Mouse (Mus musculus) induced T-regulatory cell, adult 2 months (primary cell): ENCODE measurements at regions not wholly inside any gene's neighbourhood (a gene's known extent, or its start where the extent isn't known, plus 50 kb on each side); places are given as distances from the start of the nearest gene placed in this dataset.
"Not testable (repeated sequence)": the region's sequence is repeated elsewhere in the genome, so short reads cannot be mapped to it uniquely, and the experiment has no call there.

Experiments
- DNase-seq: peaks from one replicate; pipeline ENCODE4 v3.0.0-alpha.2; 2012; ENCODE audit warnings: low read depth

DNA sequence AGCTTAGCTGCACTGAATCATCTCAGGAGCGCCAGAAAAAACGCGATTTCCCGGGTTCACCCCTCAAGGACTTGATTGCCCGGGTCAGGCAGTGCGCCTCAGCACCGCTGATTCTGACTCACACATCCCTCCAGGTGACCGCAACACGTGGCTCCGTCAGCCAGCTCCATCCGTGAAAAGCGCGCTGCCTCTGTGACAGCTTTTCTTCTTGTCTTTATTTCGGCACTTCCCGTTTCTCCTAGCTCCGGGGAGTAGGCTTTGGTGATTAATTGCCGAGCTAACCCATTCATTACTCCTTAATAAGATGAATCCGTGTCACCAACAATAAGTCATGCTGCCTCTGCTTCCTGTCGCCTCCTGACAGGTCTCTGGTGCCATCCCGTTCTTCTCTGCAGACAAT lies 108.6 kb downstream of the Katnal1 start:
- DNase-seq = peak; percentile 76

DNA sequence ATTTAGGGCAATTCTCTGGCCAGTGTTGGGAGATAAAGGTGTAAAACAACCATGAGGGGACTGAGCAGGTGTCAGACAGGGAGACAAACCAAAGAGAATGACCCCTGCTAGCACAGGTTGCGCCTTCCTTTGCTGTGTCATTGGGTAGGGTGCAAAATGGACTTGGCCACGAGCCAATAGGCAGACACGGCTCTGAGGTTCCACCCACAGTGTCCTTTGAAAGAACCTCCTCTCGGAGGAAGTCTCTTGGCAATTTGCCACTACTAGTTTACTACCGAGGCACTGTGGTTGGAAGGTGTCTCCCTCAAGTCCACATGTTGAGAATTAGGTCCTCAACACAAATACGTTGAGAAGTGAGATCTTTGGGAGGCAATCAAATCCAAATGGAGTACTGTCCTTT lies 109.7 kb downstream of the Katnal1 start:
- peak; percentile 65 for DNase-seq

DNA sequence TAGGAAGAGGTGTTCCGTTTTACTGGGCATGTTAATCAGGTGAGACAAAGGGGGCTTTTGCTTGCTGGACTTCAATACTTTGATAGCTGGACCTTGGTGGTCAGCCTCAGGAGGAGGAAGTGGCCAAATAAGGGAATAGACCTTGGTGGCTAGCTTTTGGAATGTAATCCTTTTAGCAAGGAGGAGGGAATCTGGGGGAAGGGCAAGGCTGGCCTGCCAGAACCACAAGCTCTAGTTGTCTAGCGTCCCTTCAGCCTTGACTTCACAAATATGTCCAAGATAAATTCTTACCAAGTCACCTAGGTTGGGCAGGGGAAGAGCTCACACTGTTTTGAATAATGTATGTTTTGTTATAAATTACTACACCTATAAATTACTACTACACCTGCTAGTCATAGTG lies 110.4 kb downstream of the Katnal1 start:
- DNase-seq = no peak

DNA sequence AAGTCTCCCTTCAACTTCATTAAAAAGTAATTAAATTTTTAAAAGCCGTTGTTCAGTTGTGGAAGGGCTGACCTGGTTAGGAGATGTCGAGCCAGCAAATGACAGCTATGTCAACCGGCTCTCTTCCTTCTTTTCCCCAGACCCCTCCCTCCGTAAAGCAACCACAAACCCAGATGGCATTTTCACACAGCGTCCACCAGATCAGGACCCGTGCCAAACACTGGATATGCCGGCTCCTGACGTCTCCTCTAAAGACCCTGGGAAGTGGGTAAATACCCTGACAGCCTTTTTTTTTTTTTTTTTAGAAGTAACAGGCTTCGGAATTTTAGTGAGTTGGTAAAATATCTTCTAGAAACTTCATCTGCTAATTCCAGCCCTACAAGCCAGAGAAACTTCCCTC lies 116.3 kb downstream of the Katnal1 start:
- no peak for DNase-seq

DNA sequence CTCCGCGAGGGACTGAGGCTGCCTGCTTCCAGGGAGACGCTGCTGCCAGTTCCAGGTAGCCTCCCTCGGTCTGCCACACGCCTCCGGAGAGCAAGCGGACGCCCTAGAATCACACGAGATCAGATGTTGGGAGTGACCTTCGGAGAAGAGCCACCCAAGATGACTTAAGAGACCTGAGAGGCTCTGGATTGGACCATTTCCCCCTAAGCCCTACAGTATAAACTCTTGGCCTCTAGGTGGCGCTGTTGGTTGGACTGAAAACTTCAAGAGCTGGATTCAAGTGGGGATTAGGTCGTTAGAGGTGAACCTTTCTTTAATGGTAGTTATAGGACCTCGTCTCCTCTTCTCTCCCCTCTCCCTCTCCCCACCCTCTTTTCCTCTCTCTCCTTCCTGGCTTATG lies 117.1 kb downstream of the Katnal1 start:
- DNase-seq = peak; percentile 92

DNA sequence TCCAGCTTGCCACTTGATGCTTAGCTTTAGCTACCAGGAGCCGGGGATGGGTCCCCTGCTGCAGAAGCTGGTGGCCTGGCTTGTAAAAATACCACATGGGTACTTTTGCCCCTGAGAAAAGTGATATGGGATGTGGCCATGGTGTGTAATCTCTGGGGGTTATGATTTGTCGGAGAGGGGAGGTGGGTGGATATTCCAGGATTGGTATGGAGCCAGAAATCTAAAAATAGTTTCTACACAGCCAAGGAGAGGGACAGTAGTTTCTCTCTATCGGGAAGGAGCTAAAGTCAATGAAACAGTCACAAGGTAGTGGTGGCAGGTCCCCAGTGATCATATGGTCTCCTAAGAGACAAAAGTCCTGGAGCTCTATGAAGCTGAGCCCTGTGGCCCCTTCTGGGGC lies 119.6 kb downstream of the Katnal1 start:
- no peak for DNase-seq

DNA sequence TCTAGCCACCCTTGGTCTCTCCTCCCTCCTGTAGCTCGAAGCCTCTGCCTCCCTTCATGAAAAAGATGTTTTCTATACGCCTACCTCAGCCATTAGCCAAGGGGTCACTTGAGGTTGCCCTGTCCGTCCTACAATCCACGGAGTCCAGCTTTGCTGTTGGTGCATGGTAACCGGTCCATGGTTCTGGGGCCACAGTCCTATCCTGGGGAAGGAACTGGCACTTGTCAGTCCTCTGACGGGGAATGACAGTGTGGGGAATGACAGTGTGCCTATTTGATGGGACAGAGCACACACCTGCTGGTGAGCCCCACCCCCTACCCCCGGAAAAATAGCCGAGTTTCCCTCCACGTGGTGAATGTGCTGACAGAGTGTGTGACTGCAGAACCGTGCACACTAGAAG lies 120.1 kb downstream of the Katnal1 start:
- DNase-seq = no peak

DNA sequence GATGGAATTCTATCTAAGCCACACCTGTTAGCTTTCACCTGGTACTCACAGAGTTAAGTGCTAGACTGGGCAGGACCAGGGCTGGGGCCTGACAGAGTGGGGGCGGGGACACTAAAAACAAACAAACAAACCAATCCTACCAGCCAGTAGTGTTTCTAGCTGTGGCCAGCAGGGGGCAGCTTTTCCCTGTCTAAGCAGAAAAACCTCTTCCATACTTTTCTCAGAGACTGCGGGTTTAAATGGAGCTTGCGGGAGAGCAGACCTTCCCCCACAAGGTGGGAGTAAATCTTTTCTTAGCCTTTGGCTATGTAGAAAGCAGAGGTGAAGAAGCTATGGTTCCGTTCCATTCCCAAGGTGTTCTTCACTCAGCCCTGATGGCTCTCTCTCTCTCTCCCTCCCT lies 120.7 kb downstream of the Katnal1 start:
- peak; percentile 66 for DNase-seq

DNA sequence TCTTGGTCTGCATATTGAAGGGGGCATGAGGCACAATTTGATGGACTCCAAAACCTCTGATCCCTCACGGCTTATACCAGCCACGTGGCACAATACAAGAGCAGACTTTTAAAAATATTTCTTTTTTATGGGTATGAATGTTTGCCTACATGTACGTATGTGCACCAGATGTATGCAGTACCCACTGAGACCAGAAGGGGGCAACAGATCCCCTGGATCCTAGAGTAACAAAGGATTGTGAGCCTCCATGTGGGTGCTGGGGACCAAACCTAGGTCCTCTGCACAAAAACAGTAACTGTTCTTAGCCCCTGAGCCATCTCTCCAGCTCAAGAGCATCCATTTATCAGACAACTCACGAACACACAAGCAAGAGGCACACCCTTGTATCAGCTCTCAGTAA lies 121.5 kb downstream of the Katnal1 start:
- peak; percentile 29 for DNase-seq

DNA sequence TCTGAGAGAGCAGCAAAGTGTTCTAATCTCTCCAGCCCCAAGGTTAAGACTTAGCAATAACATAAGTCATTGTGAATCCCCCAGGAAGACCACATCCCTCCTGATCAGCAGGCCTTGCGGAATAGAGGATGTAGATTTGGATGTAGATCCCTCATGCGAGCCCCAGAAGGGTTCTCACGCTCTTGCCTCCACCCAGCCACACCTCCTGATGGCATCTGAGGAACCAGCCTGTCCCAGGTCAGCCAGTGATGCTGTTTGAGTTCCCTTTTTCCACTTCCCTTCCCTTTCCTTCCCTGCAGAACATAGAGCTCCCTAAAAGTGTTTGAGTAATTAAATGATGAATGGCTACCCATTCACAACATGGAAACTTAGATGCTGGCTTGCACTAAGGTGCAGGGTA lies 124.1 kb downstream of the Katnal1 start:
- no peak for DNase-seq

DNA sequence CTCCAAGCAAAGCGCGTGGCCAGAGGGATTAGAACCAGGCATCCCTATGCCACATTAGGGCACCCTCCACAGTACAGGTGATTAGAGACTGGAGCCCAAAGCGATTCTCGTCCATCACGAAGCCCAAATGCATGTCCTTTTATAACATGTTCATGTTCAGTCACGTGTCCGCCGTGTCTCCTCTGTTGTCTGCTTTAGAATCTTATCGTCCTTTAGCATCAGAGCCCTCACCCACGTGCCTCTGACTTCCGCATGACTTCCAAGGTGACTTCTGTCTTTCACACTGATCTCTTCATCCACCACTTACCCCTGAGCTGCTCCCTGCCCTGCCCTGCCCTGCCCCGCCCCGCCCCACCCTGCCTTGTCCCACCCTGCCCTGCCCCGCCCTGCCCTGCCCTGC lies 125.3 kb downstream of the Katnal1 start:
- DNase-seq = peak; percentile 36

DNA sequence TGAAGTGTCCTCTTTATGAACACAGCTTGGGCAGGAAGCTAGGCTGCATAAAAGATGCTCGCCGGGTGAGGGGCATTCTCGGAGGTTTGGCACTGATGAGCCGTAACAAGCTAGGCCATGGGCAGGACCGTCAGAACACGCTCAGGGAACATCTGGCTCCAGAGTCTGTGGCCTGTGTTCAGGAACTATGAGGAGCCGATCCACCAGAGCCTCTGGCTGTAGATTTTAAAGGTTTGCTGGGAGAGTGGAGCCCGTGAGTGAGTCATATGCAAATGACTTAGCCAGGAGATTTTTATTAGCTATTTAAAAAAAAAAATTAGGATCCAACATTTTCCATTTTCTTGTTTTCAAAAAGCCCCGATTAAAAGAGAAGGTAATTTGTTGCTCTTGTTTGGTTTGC lies 126.4 kb downstream of the Katnal1 start:
- no peak for DNase-seq

DNA sequence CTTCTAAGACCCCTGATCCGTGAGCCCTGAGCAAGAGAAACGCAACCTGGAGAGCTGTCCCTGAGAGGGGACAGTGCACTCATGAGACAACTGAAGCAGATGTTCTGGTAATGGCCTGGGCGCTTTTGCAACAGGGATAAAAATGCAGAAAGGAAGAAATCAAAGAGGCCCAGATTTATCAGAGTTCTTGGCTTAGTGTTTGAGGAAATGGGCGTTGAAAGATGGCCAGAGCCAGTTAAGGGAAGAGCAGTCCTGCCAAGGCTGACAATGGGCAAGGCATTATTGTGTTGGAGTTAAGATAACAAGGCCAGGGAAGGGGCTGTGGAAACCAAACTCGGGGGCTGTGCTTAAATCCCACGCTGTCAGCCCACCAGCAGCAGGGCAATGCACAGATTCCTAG lies 130.6 kb downstream of the Katnal1 start:
- no peak for DNase-seq

DNA sequence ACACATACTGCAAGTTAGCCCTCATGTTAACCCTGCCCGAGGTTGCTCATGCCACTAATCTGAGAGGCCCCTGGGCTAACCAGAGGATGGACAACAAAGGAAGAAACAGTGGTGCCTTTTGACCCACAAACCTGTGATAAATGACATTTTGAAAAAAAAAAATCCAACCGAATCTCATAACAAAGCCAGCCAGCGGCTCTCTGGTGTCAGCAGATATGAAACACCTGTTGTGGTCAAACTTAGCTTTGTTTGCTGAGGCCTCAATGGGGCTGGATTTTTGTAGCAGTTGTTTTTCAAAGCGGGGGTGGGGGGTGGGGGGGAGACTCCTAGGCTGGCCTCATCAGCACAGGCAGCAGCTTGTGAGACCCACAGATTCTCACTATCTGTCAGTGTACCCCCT lies 133.0 kb downstream of the Katnal1 start:
- no peak for DNase-seq

DNA sequence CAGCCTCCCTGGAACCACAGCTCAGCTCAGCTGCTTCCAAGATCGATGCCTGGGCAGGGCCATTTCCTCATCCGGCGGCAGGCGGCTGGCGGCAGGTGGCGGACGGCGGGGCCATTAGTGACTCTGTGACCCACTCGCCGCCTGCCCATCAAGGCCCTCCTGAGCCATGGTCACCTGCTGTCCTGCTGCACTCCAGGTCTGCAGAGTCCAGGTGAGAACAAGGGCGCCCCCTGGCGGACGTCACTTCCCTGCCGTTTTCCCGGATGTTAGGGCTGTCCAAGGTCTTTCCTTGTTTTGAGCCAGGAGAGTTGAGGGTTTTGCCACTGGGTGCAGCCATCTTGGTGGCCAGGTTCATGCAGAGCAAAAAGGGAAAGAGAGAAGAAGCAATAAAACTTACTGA lies 134.7 kb downstream of the Katnal1 start:
- DNase-seq = peak; percentile 81

DNA sequence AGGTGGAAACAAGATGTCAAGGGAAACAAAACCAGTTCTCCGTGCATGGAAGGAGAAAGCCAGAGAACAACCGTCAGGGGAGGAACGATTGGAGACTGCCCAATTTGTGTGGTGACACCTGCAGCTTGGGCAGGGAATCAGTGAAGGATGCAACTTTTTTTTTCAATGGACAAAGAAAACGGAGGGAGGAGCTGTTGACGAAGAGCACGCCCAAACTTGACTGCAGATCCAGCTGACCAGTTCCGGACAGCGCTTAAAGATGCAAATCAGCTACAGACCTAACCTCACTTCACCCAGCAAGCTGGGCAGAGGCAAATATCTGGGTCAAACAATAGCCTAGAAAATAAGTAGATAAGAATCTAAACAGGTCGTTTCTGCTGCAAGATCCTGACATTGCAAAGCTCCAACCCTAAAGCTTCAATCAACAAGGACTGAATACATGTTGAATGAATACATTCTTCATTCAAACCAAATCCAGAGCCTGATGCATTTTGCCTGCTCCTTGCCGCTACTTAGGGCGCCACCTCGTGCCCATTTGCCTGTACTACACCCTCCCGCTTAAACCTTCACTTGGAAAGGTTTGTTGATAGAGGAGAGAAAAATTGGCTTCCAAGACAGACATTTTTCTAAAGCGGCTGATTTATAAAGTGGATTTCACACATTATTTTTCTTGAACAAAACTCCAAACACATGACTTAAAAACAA lies 136.2 kb downstream of the Katnal1 start:
- peak; percentile 90 for DNase-seq

DNA sequence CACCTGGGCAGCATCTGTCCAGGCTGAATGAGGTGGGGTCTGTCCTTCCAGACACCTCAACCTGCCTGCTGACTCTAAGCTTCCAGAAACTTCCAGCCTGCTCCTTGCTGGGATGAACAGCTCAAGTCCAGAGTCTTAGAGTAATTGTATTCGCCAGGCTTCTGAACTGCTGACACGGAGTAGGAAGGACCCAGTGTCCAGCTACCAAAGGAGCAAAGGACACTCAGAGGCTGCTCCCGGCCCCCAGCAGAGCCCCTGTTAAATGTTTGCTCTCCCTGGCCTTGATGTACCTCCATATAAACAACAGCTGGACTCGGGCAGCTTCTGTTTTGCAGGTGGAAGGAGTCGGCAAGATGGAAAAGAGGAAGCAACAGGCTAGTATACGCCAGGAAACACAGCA lies 137.5 kb downstream of the Katnal1 start:
- no peak for DNase-seq

DNA sequence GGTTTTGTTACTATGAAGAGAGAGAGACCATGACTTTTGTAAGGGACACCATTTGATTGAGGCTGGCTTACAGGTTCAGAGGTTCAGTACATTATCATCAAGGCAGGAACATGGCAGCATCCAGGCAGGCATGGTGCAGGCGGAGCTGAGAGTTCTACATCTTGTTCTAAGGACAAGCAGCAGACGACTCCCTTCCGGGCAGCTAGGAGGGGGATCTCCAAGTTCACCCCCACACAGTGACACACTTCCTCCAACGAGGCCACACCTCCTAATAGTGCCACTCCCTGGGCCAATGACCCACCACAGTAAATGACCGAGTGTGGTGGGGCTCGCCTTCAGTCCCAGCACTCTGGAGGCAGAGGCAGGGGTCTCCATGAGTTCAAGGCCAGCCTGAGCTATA lies 138.8 kb downstream of the Katnal1 start:
- DNase-seq = not testable (repeated sequence)

DNA sequence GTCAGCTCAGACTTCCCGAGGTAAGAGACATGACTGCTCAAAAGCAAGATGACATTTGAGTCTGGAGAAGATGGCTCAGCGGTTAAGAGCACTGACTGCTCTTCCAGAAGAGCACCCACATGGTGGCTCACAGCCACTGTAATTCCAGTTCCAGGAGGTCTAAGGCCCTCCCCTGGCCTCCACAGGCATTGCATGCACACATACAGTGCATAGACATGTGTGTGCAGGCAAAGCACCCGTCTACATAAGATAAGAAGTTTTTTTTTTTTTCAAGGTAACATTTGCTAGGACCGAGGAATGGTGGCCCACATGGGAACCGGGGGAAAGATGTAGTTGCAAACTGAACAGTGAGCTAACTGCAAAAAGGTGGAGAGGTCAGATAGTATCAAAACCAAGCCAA lies 139.3 kb downstream of the Katnal1 start:
- no peak for DNase-seq

DNA sequence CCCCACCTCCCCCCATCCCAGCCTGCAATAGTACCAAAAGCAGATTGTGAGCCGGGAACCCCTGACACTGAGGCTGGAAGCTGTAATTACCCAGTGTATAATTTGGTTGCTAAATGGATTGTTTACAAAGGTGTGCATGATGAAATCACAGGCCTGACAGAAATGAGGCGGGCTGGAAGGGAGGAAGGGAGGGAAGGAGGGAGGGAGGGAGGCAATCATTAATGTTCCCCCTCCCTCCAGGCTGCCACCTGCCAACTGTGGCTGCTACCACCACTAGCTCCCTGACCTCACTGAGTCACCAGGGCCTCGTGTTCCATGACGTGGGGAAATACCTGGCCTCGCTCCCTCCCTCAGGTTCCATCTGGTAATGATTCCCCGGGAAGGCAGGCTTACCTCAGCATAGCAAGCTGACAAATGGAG lies 140.0 kb downstream of the Katnal1 start:
- peak; percentile 53 for DNase-seq

DNA sequence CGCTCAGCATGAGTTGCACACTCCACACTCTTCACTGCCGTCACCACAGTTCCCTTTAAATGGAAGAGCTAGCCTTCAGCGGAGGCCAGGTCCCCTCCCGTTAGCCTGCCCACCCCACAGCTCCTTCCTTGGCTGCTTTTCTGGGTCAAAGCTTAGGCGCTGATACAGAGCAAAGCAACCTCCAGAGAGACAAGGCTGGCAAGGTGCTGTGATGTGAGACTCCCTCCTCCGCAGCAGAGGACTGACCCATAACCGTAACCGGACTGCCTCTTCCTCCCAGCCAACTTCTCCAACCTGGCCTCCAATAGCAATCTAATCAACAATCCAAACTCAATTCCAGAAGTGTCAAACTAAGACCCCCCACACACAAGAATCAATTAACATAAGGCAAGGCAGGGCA lies 140.4 kb downstream of the Katnal1 start:
- DNase-seq = no peak

DNA sequence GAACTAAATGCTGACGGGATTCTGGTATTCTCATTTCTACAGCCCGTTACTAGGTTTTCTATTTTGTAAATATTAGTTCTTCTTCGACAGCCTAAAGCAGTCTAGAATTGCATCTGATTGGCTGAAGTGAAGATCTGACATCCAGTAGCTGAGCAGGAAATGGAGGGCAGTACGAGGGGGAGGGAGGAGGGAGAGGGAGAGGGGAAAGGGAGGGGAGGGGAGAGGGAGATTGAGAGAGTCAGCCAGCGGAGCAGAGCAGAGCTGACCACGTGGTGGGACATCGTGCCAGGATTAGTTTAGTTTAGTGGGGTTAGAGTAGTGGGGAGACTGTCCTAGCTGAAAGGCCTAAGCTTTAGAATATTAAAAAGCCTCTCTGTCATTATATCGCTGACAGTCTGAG lies 141.8 kb downstream of the Katnal1 start:
- DNase-seq = no peak

DNA sequence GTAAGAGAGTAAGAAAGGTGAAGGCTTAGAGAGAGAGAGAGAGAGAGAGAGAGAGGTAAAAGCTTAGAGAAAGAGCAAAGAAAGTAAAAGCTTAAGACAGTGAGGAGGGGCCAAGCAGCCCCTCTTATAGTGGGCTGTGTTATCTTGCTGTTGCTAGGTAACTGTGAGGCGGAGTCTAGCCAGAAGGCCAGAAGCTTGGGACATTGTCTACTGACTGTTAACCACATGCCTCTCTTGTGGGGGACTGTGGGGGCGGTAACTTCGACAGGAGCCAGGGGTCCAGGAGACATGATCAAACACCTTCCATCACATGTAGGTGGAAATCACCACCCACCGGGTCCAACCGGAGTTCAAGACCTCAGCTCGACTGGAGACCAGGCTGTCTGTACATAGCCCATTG lies 148.0 kb downstream of the Katnal1 start:
- not testable (repeated sequence) for DNase-seq

DNA sequence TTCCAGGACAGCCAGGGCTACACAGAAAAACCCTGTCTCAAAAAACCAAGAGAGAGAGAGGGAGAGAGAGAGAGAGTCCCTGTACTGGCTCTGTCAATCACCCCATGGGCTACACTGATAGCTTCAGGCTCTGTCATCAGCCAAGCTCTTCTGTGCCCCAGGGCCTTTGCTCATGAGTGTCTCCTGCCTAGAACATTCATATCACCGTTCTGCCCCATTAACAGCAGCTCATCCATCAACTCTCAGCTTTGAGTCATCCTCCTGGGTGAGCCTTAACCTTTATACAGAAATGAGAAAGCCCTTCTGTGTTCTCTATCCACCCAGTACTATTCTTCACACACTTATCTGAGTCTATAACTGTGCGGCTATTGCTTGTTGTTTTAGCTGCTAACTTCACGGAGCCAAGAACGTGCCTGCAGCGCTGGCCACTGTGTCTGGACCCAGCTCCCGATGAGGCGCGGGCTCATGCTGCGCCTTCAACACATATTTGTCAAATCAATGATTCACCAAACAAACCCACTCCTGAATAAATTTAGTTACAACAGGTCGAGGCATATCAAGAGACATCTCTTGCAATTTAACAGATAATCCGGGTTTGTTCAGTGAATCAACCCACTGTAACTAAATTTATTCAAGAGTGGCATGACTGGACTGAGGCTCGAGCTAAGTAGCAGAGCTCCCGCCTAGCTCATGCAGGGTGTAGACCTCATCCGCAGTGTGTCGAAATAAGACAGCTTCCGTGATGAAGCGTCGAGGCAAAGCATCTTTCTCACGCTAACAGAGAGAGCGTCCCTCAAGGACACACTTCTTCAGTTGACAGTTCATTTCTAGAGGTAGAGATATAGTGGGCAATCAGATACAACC lies 152.1 kb downstream of the Katnal1 start:
- DNase-seq = no peak
